Mouse (Mus musculus) layer of hippocampus, postnatal 14 days (tissue): ENCODE results near the gene Dnah14. TPM values are rescaled to one million over a fixed set of nuclear protein-coding genes. Genes with fewer than 3 reads are reported as not detected.

ENCODE experiments used
- DNase-seq, 2 experiments: peaks; one replicate each; pipeline ENCODE4 v3.0.0; 2021 to 2022; ENCODE audit warnings: low spot score in 2 of 2, mixed read lengths in 1 of 2
- total RNA-seq, 2 experiments: library from RNA; stranded (reverse); gene quantifications; 2 replicates each; pipeline ENCODE4 v1.2.3; 2021

Dnah14 gene
- total RNA-seq, 2 experiments from 2014 or later = 0.32 to 0.72 TPM

DNA sequence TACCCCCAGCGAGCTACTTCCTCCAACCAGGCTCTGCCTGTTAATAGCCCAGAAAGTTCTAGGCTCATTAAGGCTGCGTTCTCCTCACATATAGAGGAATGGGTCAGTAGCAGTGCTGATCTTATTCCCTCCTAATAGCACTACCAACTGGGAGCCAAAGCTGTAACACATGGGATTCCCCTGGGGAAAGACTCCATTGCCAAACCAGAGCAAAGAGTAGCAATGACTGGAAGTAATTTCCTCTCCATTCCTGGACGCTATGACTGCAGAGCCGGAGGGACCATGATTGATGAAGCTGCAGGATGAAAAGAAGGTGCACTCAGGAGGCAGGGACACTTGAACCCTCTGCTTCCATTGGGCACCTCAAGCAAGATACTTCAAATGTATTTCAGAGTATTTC, 274.1 kb downstream of the Dnah14 start:
- DNase-seq = no peak

GRCm38 (mm10) chr1:181851521-181852310, 275.4 kb downstream of the Dnah14 start:
- peak; percentile 63 to 85 for DNase-seq

DNA sequence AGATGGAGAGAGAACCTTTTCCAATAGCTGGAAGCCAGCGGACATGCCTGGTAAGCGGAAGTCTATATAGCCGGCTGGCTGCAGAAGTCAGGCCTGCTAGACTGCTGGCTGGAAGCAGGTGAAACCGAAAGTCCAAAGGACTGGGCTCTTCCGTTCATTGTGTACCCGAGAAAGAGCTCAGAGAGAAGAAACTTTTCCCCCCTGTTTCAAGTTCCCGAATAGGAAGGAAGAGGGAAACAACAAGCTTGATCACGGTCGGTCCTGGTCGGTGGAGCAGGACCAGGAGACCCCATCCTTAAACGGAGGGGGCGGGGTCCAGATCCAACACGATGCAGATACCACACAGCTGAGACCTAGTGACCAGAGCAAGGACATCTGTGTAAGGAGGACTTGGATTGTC, 276.1 kb downstream of the Dnah14 start:
- DNase-seq = no peak

DNA sequence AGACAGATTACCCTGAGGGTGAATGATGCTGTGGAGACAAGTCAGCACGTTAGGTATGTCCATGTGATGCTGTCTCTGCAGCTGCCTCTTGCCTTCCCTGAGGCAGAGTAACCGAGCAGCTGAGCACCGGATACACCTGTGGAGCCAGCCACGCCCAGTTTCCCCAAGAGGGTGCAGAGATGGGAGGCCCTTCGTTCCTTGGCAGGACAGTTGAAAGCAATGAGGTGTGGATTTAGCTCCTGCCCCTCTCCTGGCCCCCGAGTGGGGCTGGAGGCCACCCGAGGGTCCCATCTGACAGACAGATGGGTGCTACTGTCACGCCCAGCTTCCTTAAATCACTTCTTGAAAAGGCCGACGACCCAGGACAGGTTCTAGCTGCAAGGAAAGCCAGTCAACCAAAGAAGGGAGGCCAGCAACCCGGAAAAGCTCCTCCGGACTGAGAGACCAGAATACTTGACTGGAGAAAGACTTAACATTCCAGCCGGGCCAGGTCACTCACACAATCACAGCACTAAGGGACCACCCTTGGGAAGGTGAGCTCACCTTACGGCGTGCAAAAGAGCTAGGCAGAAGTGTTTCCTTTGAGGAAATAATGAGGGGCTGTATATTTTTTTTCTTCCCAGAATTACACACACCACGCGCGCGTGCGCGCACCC, 276.9 kb downstream of the Dnah14 start:
- no peak for DNase-seq

- no peak for DNase-seq
These were observed 278.5 kb downstream of the Dnah14 start for GRCm38 (mm10) chr1:181854829-181855228.

DNA sequence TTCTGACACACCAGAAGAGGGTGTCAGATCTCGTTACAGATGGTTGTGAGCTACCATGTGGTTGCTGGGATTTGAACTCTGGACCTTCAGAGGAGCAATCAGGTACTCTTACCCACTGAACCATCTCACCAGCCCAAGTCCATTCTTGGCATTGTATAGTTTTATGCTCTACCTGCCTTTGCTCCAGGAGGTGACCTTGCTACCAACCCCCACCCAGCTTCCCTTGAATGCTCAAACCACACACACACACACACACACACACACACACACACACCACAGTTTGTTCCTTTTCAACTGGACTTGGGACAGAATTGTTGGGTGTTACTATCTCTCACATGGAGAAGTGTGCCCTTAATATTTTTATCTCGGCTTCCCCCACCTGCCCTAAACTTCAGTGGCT, 280.0 kb downstream of the Dnah14 start:
- no peak for DNase-seq

DNA sequence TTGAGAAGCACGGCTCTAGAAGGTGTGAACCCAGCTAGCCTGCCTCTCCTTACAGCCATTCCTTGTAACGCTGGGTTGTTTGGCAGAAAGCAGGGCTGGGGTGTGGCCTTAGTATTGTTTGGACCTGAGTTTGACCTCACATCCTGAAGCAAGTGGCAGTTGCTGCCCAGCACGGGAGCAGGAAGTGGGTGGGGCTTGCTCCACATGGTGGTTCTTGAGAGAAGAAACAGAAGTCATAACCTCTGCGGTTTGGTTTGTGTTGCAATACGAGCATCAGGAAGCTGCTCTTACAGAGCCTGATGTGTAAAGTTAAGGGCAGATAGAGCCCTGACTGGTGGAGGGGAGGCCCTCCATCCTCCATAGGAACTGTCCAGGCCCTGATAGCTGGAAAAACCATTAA, 284.3 kb downstream of the Dnah14 start:
- no peak for DNase-seq

GRCm38 (mm10) chr1:181861181-181861902, 285.0 kb downstream of the Dnah14 start:
- no peak for DNase-seq

DNA sequence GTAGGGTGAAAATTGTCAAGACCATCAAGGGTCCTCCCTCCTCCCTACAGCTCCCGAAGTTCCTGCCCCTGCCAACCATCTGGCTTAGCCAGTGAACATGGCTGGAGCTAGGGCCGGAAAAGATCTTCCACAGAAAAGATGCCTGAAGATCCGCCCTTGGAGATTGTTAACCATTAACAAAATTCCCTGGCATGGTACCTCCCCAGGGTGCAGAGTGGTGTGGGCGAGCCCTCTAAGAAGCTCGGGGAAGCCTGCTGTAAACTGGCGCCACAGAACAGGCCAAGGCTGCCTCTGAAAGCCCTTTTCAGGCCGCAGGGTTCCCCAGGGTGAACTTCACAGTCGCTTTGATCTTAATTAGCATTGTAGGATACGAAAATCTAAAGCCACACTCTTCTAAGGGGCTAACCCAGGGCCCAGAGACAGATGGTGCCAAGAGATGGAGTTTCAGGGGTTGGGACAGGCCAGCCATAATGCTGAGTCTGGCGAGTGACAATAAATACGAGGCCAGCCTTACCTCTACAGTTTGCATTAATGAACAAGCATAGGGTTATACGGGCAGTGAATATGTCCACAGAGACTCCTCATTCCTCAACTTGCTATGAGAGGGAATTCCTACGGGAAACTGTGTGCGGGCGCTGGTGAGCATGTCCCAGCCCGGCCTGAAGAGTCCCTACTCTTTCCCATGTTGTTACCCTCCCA, 286.5 kb downstream of the Dnah14 start:
- no peak for DNase-seq

DNA sequence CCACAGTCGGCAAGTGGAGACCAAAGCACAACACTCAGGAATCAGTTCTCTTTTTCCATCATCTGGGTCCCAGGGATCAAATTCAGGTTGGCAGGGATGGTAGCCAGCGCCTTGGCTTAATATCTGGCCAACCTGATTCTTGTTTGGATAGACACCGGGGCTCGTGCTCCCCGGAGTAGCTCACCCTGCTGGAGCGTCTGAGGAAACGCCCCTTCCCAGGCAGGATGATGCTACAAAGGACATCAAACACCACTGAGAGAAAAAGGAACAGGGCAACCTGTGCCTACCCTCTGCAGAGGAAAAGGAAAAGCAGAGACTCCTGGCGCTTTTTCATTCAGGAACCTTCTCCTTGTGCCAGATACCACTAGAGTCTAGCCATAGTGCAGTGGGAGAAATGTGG, 287.1 kb downstream of the Dnah14 start:
- no peak for DNase-seq

Other genes starting within 250 kb of the Dnah14 start
- 10 to 100 TPM; 44.0 to 54.4 TPM for gene Cnih3, start 223.9 kb upstream of the Dnah14 start, total RNA-seq
- under 1 TPM; 0.58 to 0.69 TPM for gene Ccdc121, start 65.1 kb upstream of the Dnah14 start, total RNA-seq